Mouse (Mus musculus): ENCODE data around the gene Prcd. TPM values are rescaled to one million over a fixed set of nuclear protein-coding genes. Genes with fewer than 3 reads are reported as not detected.

Prcd gene
- total and polyA plus RNA-seq, 2 experiments from 2014 or later: 6.0 TPM; not detected in 1

GRCm38 (mm10) chr11:116657311-116658223, 4.2 kb downstream of the Prcd start:
- Histone ChIP-seq H3K4me2 (ENCODE audit: low read depth, low read length, poor library complexity, severe bottlenecking) (peak overlapping the region; percentile 52), H3K4me1 (ENCODE audit: insufficient read depth, low read length) (peaks cover 20% of the 10 kb centered on the region), H3K9ac (replicated peaks; ENCODE audit: low read length, poor library complexity, severe bottlenecking) (0 out of 2 replicates have a peak overlapping the region, but pooled peaks have one; percentile 29), H3K27me3 (ENCODE audit: insufficient read depth, low read length) (no peaks in the 10 kb centered on the region), H3K27ac (ENCODE audit: low read depth, low read length) (peak overlapping the region; percentile 55; the same call in 1 of the 2 replicates), H3K36me3 (ENCODE audit: insufficient read depth, low read length) (no peaks in the 10 kb centered on the region), H3K4me3 (ENCODE audit: low read depth, low read length) (peak overlapping the region; percentile 24), H3K9me3 (ENCODE audit: low read length) (no peaks in the 10 kb centered on the region)
- peak; percentile 73 for TF ChIP-seq CTCF (IDR thresholded peaks at IDR 0.05)
- DNase-seq (ENCODE audit: low spot score): peak; percentile 97
- 7% methylated on average over 22 of the region's 22 CpGs for WGBS
- peak; percentile 81 for ATAC-seq (ENCODE audit: low FRiP score)

GRCm38 (mm10) chr11:116658238-116658637, 4.9 kb downstream of the Prcd start:
- no peak for TF ChIP-seq CTCF (IDR thresholded peaks at IDR 0.05)
- Histone ChIP-seq H3K4me1 (ENCODE audit: insufficient read depth, low read length) (peaks cover 21% of the 10 kb centered on the region), H3K4me2 (ENCODE audit: low read depth, low read length, poor library complexity, severe bottlenecking) (peak overlapping the region; percentile 52; the same call in 1 of the 2 replicates), H3K9ac (replicated peaks; ENCODE audit: low read length, poor library complexity, severe bottlenecking) (no peak overlapping the region), H3K27ac (ENCODE audit: low read depth, low read length) (no peak overlapping the region), H3K27me3 (ENCODE audit: insufficient read depth, low read length) (no peaks in the 10 kb centered on the region), H3K9me3 (ENCODE audit: low read length) (no peaks in the 10 kb centered on the region), H3K36me3 (ENCODE audit: insufficient read depth, low read length) (no peaks in the 10 kb centered on the region), H3K4me3 (ENCODE audit: low read depth, low read length) (no peak overlapping the region; the same call in 1 of the 2 replicates)
- WGBS: 52% methylated on average over 10 of the region's 10 CpGs
- ATAC-seq (ENCODE audit: low FRiP score) (no peak), DNase-seq (ENCODE audit: low spot score) (no peak)

GRCm38 (mm10) chr11:116659027-116659621, 5.8 kb downstream of the Prcd start:
- 81% methylated on average over 15 of the region's 15 CpGs for WGBS
- Histone ChIP-seq H3K4me3 (ENCODE audit: low read depth, low read length) (no peak overlapping the region), H3K9me3 (ENCODE audit: low read length) (no peaks in the 10 kb centered on the region), H3K36me3 (ENCODE audit: insufficient read depth, low read length) (no peaks in the 10 kb centered on the region), H3K4me2 (ENCODE audit: low read depth, low read length, poor library complexity, severe bottlenecking) (no peak overlapping the region), H3K4me1 (ENCODE audit: insufficient read depth, low read length) (peaks cover 21% of the 10 kb centered on the region), H3K27ac (ENCODE audit: low read depth, low read length) (no peak overlapping the region), H3K27me3 (ENCODE audit: insufficient read depth, low read length) (no peaks in the 10 kb centered on the region), H3K9ac (replicated peaks; ENCODE audit: low read length, poor library complexity, severe bottlenecking) (no peak overlapping the region)
- DNase-seq (ENCODE audit: low spot score): no peak
- ATAC-seq (ENCODE audit: low FRiP score): no peak
- no peak for TF ChIP-seq CTCF (IDR thresholded peaks at IDR 0.05)

- peaks cover 21% of the 10 kb centered on the region for H3K4me1 ChIP-seq (ENCODE audit: insufficient read depth, low read length)
- no peak overlapping the region for H3K4me3 ChIP-seq (ENCODE audit: low read depth, low read length)
- no peak for TF ChIP-seq CTCF (IDR thresholded peaks at IDR 0.05)
- H3K4me2 ChIP-seq (ENCODE audit: low read depth, low read length, poor library complexity, severe bottlenecking): no peak overlapping the region
- no peaks in the 10 kb centered on the region for H3K27me3 ChIP-seq (ENCODE audit: insufficient read depth, low read length)
- WGBS: 63% methylated on average over 9 of the region's 9 CpGs
- H3K9me3 ChIP-seq (ENCODE audit: low read length): no peaks in the 10 kb centered on the region
- no peaks in the 10 kb centered on the region for H3K36me3 ChIP-seq (ENCODE audit: insufficient read depth, low read length)
- ATAC-seq (ENCODE audit: low FRiP score): no peak
- 0 out of 2 replicates have a peak overlapping the region, but pooled peaks have one; percentile 18 for H3K27ac ChIP-seq (ENCODE audit: low read depth, low read length)
- no peak overlapping the region for H3K9ac ChIP-seq (replicated peaks; ENCODE audit: low read length, poor library complexity, severe bottlenecking)
- peak; percentile 66 for DNase-seq (ENCODE audit: low spot score)
Measured at GRCm38 (mm10) chr11:116660181-116660580, 6.8 kb downstream of the Prcd start.

GRCm38 (mm10) chr11:116661291-116661947, 8.1 kb downstream of the Prcd start:
- peak overlapping the region; percentile 33; the same call in 1 of the 2 replicates for H3K9ac ChIP-seq (replicated peaks; ENCODE audit: low read length, poor library complexity, severe bottlenecking)
- peak overlapping the region; percentile 13; the same call in 1 of the 2 replicates for H3K4me2 ChIP-seq (ENCODE audit: low read depth, low read length, poor library complexity, severe bottlenecking)
- no peaks in the 10 kb centered on the region for H3K36me3 ChIP-seq (ENCODE audit: insufficient read depth, low read length)
- H3K4me1 ChIP-seq (ENCODE audit: insufficient read depth, low read length): peaks cover 21% of the 10 kb centered on the region
- TF ChIP-seq CTCF (IDR thresholded peaks at IDR 0.05): no peak
- H3K27ac ChIP-seq (ENCODE audit: low read depth, low read length): peak overlapping the region; percentile 67
- DNase-seq (ENCODE audit: low spot score): peak; percentile 86
- 10% methylated on average over 13 of the region's 13 CpGs for WGBS
- no peaks in the 10 kb centered on the region for H3K27me3 ChIP-seq (ENCODE audit: insufficient read depth, low read length)
- no peaks in the 10 kb centered on the region for H3K9me3 ChIP-seq (ENCODE audit: low read length)
- no peak overlapping the region for H3K4me3 ChIP-seq (ENCODE audit: low read depth, low read length)
- ATAC-seq (ENCODE audit: low FRiP score): peak; percentile 55
